Mouse (Mus musculus) MEL (cell line): ENCODE data around the gene Pros1. TPM values are rescaled to one million over a fixed set of nuclear protein-coding genes. Genes with fewer than 3 reads are reported as not detected.
A peak's percentile ranks its signal among the peaks of the same experiment; 100 is the strongest.

Source experiments
- DNase-seq: peaks from one replicate; pipeline ENCODE4 v3.0.0; 2011; ENCODE audit warnings: low read depth, low spot score
- H3K27ac ChIP-seq: 2 replicates; pipeline ENCODE4 v1.5.1; 2012; ENCODE audit warnings: low read depth, mild to moderate bottlenecking, control low read depth, low read length, moderate library complexity; ENCODE audit not compliant: control insufficient read depth
- H3K27me3 ChIP-seq, 2 experiments: fragments of 150-350 bp in 1 of 2; sonication (generic) in 1 of 2; 2 replicates each; pipeline ENCODE4 v1.6.1; 2012; ENCODE audit warnings: low read length in 2 of 2, mild to moderate bottlenecking in 2 of 2, improper control_type of control experiment in 1 of 2, moderate library complexity in 1 of 2; ENCODE audit not compliant: insufficient read depth in 2 of 2, control insufficient read depth in 1 of 2
- H3K36me3 ChIP-seq, 2 experiments: 2 replicates each; pipeline ENCODE4 v1.6.1; 2012 to 2014; ENCODE audit warnings: low read length in 2 of 2, improper control_type of control experiment in 1 of 2, inconsistent platforms in 1 of 2, mild to moderate bottlenecking in 1 of 2; ENCODE audit not compliant: insufficient read depth in 2 of 2, control insufficient read depth in 1 of 2
- H3K4me1 ChIP-seq, 2 experiments: fragments of 150-350 bp in 1 of 2; sonication (generic) in 1 of 2; 2 replicates each; pipeline ENCODE4 v1.6.1; 2012; ENCODE audit warnings: low read length in 2 of 2, improper control_type of control experiment in 1 of 2, mild to moderate bottlenecking in 1 of 2; ENCODE audit not compliant: insufficient read depth in 2 of 2, control insufficient read depth in 1 of 2
- H3K4me3 ChIP-seq, 2 experiments: fragments of 150-350 bp in 1 of 2; sonication (generic) in 1 of 2; 2 replicates each; pipeline ENCODE4 v1.5.1; 2012; ENCODE audit warnings: low read depth in 2 of 2, low read length in 2 of 2, mild to moderate bottlenecking in 2 of 2, moderate library complexity in 2 of 2, control low read depth in 1 of 2, improper control_type of control experiment in 1 of 2; ENCODE audit not compliant: control insufficient read depth in 1 of 2, insufficient read depth in 1 of 2
- H3K79me2 ChIP-seq: 2 replicates; pipeline ENCODE4 v1.6.1; 2012; ENCODE audit warnings: mild to moderate bottlenecking, low read length, moderate library complexity; ENCODE audit not compliant: control insufficient read depth, poor library complexity, insufficient read depth
- H3K9ac ChIP-seq: 2 replicates; pipeline ENCODE4 v1.6.1; 2012; ENCODE audit warnings: low read depth, mild to moderate bottlenecking, control low read depth, low read length, moderate library complexity; ENCODE audit not compliant: control insufficient read depth, poor library complexity, severe bottlenecking
- H3K9me3 ChIP-seq: fragments of 150-350 bp; sonication (generic); replicated peaks from 2 replicates; pipeline ENCODE4 v1.6.1; 2012; ENCODE audit warnings: mild to moderate bottlenecking, low read length, improper control_type of control experiment, moderate library complexity; ENCODE audit not compliant: insufficient read depth
- BHLHE40 ChIP-seq: IDR thresholded peaks from 2 replicates; pipeline ENCODE4 v1.6.1; 2012; ENCODE audit warnings: low read depth, mild to moderate bottlenecking, inconsistent platforms, low read length, improper control_type of control experiment, borderline replicate concordance
- CHD1 ChIP-seq: IDR thresholded peaks from 2 replicates; pipeline ENCODE4 v1.6.1; 2012; ENCODE audit warnings: low read depth, mild to moderate bottlenecking, inconsistent platforms, low read length, improper control_type of control experiment
- CTCF ChIP-seq, 3 experiments: IDR thresholded peaks in 2 of 3; conservative IDR thresholded peaks in 1 of 3; 2 replicates each; pipeline ENCODE4 v1.5.1; 2011 to 2012; ENCODE audit warnings: low read length in 3 of 3, low read depth in 2 of 3, mild to moderate bottlenecking in 2 of 3, improper control_type of control experiment in 1 of 3, inconsistent platforms in 1 of 3, mixed read lengths in 1 of 3, moderate library complexity in 1 of 3; ENCODE audit not compliant: control insufficient read depth in 1 of 3, insufficient read depth in 1 of 3, poor library complexity in 1 of 3, severe bottlenecking in 1 of 3
- E2F4 ChIP-seq: IDR thresholded peaks from 2 replicates; pipeline ENCODE4 v1.6.1; 2011; ENCODE audit warnings: low read depth, low read length, improper control_type of control experiment, borderline replicate concordance
- ELF1 ChIP-seq: IDR thresholded peaks from 2 replicates; pipeline ENCODE4 v1.6.1; 2014; ENCODE audit warnings: low read depth, mild to moderate bottlenecking, inconsistent platforms, low read length, improper control_type of control experiment, moderate library complexity
- EP300 ChIP-seq, 2 experiments: IDR thresholded peaks; 2 replicates each; pipeline ENCODE4 v1.6.1; 2011; ENCODE audit warnings: improper control_type of control experiment in 2 of 2, low read length in 2 of 2, low read depth in 1 of 2, mild to moderate bottlenecking in 1 of 2
- GABPA ChIP-seq: IDR thresholded peaks from 2 replicates; pipeline ENCODE4 v1.6.1; 2012; ENCODE audit warnings: low read depth, mild to moderate bottlenecking, inconsistent platforms, low read length, improper control_type of control experiment, moderate library complexity
- GATA1 ChIP-seq: IDR thresholded peaks from 2 replicates; pipeline ENCODE4 v1.6.1; 2011; ENCODE audit warnings: low read depth, low read length, improper control_type of control experiment
- HCFC1 ChIP-seq: IDR thresholded peaks from 2 replicates; pipeline ENCODE4 v1.6.1; 2012; ENCODE audit warnings: low read depth, mild to moderate bottlenecking, inconsistent platforms, low read length, improper control_type of control experiment, moderate library complexity
- KAT2A ChIP-seq: conservative IDR thresholded peaks from 2 replicates; pipeline ENCODE4 v1.6.1; 2012; ENCODE audit warnings: low read depth, low read length, improper control_type of control experiment, inconsistent platforms
- MAFK ChIP-seq: IDR thresholded peaks from 2 replicates; pipeline ENCODE4 v1.6.1; 2011; ENCODE audit warnings: low read depth, mild to moderate bottlenecking, low read length, improper control_type of control experiment, borderline replicate concordance
- MAX ChIP-seq: IDR thresholded peaks from 2 replicates; pipeline ENCODE4 v1.6.1; 2011; ENCODE audit warnings: low read length, improper control_type of control experiment
- MAZ ChIP-seq: IDR thresholded peaks from 2 replicates; pipeline ENCODE4 v1.6.1; 2012; ENCODE audit warnings: low read depth, mild to moderate bottlenecking, inconsistent platforms, low read length, improper control_type of control experiment
- MEF2A ChIP-seq: IDR thresholded peaks from 2 replicates; pipeline ENCODE4 v1.6.1; 2014; ENCODE audit warnings: low read depth, mild to moderate bottlenecking, inconsistent platforms, low read length, improper control_type of control experiment; ENCODE audit not compliant: poor library complexity, insufficient replicate concordance, severe bottlenecking; ENCODE audit errors: extremely low read depth
- MXI1 ChIP-seq: IDR thresholded peaks from 2 replicates; pipeline ENCODE4 v1.6.1; 2011; ENCODE audit warnings: mild to moderate bottlenecking, low read depth, low read length, improper control_type of control experiment
- MYB ChIP-seq: IDR thresholded peaks from 2 replicates; pipeline ENCODE4 v1.6.1; 2011; ENCODE audit warnings: mild to moderate bottlenecking, low read depth, low read length, improper control_type of control experiment
- MYC ChIP-seq: IDR thresholded peaks from 2 replicates; pipeline ENCODE4 v1.6.1; 2011; ENCODE audit warnings: low read depth, mild to moderate bottlenecking, low read length, improper control_type of control experiment, moderate library complexity
- POLR2AphosphoS2 ChIP-seq: IDR thresholded peaks from 2 replicates; pipeline ENCODE4 v1.6.1; 2011; ENCODE audit warnings: low read length, improper control_type of control experiment
- POLR2AphosphoS5 ChIP-seq: IDR thresholded peaks from 2 replicates; pipeline ENCODE4 v1.6.1; 2012; ENCODE audit warnings: low read depth, borderline replicate concordance, mild to moderate bottlenecking, inconsistent platforms, low read length, moderate library complexity, mixed read lengths
- RAD21 ChIP-seq: IDR thresholded peaks from 2 replicates; pipeline ENCODE4 v1.6.1; 2011; ENCODE audit warnings: mild to moderate bottlenecking, low read depth, low read length, improper control_type of control experiment
- SMC3 ChIP-seq: IDR thresholded peaks from 2 replicates; pipeline ENCODE4 v1.6.1; 2011; ENCODE audit warnings: low read depth, low read length, improper control_type of control experiment
- TAL1 ChIP-seq: IDR thresholded peaks from 2 replicates; pipeline ENCODE4 v1.6.1; 2012; ENCODE audit warnings: mild to moderate bottlenecking, inconsistent platforms, low read length, moderate library complexity, mixed read lengths
- TBP ChIP-seq: IDR thresholded peaks from 2 replicates; pipeline ENCODE4 v1.8.0; 2011; ENCODE audit warnings: low read depth, low read length, improper control_type of control experiment
- TCF12 ChIP-seq: IDR thresholded peaks from 2 replicates; pipeline ENCODE4 v1.6.1; 2014; ENCODE audit warnings: low read depth, mild to moderate bottlenecking, inconsistent platforms, low read length, improper control_type of control experiment, moderate library complexity
- UBTF ChIP-seq: IDR thresholded peaks from 2 replicates; pipeline ENCODE4 v1.6.1; 2012; ENCODE audit warnings: low read depth, mild to moderate bottlenecking, inconsistent platforms, low read length, improper control_type of control experiment, moderate library complexity, borderline replicate concordance; ENCODE audit not compliant: insufficient read depth
- USF1 ChIP-seq: IDR thresholded peaks from 2 replicates; pipeline ENCODE4 v1.6.1; 2014; ENCODE audit warnings: low read depth, mild to moderate bottlenecking, inconsistent platforms, low read length, improper control_type of control experiment, moderate library complexity
- ZC3H11A ChIP-seq: IDR thresholded peaks from 2 replicates; pipeline ENCODE4 v1.6.1; 2012; ENCODE audit warnings: low read depth, mild to moderate bottlenecking, inconsistent platforms, low read length, improper control_type of control experiment
- ZKSCAN1 ChIP-seq: IDR thresholded peaks from 2 replicates; pipeline ENCODE4 v1.6.1; 2012; ENCODE audit warnings: low read depth, mild to moderate bottlenecking, inconsistent platforms, low read length, improper control_type of control experiment, moderate library complexity
- ZMIZ1 ChIP-seq: IDR thresholded peaks from 2 replicates; pipeline ENCODE4 v1.6.1; 2012; ENCODE audit warnings: low read depth, mild to moderate bottlenecking, inconsistent platforms, low read length, improper control_type of control experiment, moderate library complexity
- ZNF384 ChIP-seq: IDR thresholded peaks from 2 replicates; pipeline ENCODE4 v1.6.1; 2012; ENCODE audit warnings: low read depth, mild to moderate bottlenecking, inconsistent platforms, low read length, improper control_type of control experiment
- polyA plus RNA-seq, 2 experiments: library from polyadenylated mRNA; stranded (reverse) in 1 of 2; unstranded in 1 of 2; fragments of >175 nt in 1 of 2; fragments of >200 nt in 1 of 2; gene quantifications; 2 replicates each; pipeline versions ENCODE4 v1.2.1 to v1.2.4; 2012; ENCODE audit warnings: low replicate concordance in 2 of 2, low read depth in 1 of 2; ENCODE audit not compliant: insufficient read length in 2 of 2, insufficient read depth in 1 of 2, missing spikeins in 1 of 2
- total RNA-seq: library from RNA; depleted of rRNA; stranded (reverse); fragments of 300-350 nt; gene quantifications from 2 replicates; pipeline ENCODE4 v1.2.3, GENCODE M21; 2012

Pros1 gene
- total and polyA plus RNA-seq, 3 experiments: 1.7 TPM; not detected in 1

GRCm38 (mm10) chr16:62834016-62834735, 19.9 kb upstream of the Pros1 start (continued):
- TF ChIP-seq ZMIZ1: no peak
- no peak for TF ChIP-seq ELF1
- no peak for TF ChIP-seq POLR2AphosphoS5
- TF ChIP-seq GATA1: peak; percentile 66
- no peak for TF ChIP-seq POLR2AphosphoS2
- peak; percentile 81 for TF ChIP-seq TCF12
- peak; percentile 85 for TF ChIP-seq TAL1
- no peak for TF ChIP-seq E2F4
- TF ChIP-seq MAX: no peak
- TF ChIP-seq ZKSCAN1: no peak
- TF ChIP-seq KAT2A: no peak
- TF ChIP-seq GABPA: no peak
- TF ChIP-seq BHLHE40: no peak
- peak; percentile 63 to 77 for TF ChIP-seq EP300 (IDR thresholded peaks at IDR 0.05; ENCODE audit: low read depth in 1 of 2, low read length in 2 of 2)
- no peak for TF ChIP-seq MXI1
- no peak for TF ChIP-seq MEF2A
- TF ChIP-seq TBP: no peak
- TF ChIP-seq RAD21: no peak
- TF ChIP-seq SMC3: no peak

GRCm38 (mm10) chr16:62845341-62845740, 8.8 kb upstream of the Pros1 start:
- no peak overlapping the region for H3K9ac ChIP-seq
- no peak overlapping the region for H3K4me3 ChIP-seq
- TF ChIP-seq CHD1 (no peak), ZKSCAN1 (no peak), ZC3H11A (no peak), TAL1 (no peak), HCFC1 (no peak), USF1 (no peak), GATA1 (no peak), MAFK (no peak), POLR2AphosphoS2 (no peak), UBTF (no peak), MYC (no peak), MXI1 (no peak), EP300 (IDR thresholded peaks at IDR 0.05; ENCODE audit: low read depth in 1 of 2, low read length in 2 of 2) (no peak), MAZ (no peak), MYB (no peak), ZMIZ1 (no peak), CTCF (IDR thresholded peaks at IDR 0.05 in 2 of 3, conservative IDR thresholded peaks at IDR 0.05 in 1 of 3; ENCODE audit: control insufficient read depth in 1 of 3, insufficient read depth in 1 of 3, low read depth in 2 of 3, low read length in 3 of 3, poor library complexity in 1 of 3, severe bottlenecking in 1 of 3) (no peak), ZNF384 (no peak)

More at GRCm38 (mm10) chr16:62845341-62845740, 8.8 kb upstream of the Pros1 start:
- no peaks in the 10 kb centered on the region for H3K9me3 ChIP-seq
- H3K36me3 ChIP-seq: peaks cover 0 to 13% of the 10 kb centered on the region in 2 experiments; a peak in 2 of 4 replicates
- peaks cover 3% of the 10 kb centered on the region in 2 experiments for H3K4me1 ChIP-seq
- DNase-seq: no peak
- no peak overlapping the region for H3K27ac ChIP-seq
- H3K27me3 ChIP-seq: no peaks in the 10 kb centered on the region
- H3K79me2 ChIP-seq: peaks cover 2% of the 10 kb centered on the region; the same call in 1 of the 2 replicates
